Mouse (Mus musculus) lung, postnatal 14 days (tissue): ENCODE results near the gene Cfap221.

ENCODE experiments used
- DNase-seq: peaks from one replicate; pipeline ENCODE4 v3.0.0; 2021

The Cfap221 gene

GRCm38 (mm10) chr1:119996798-119997581 lies at the start of gene Cfap221:
Cfap221 (minus strand) TSS chr1:119997234.
- peak; percentile 63 for DNase-seq

GRCm38 (mm10) chr1:120044584-120044983 lies 47.5 kb upstream of the Cfap221 start:
- no peak for DNase-seq

GRCm38 (mm10) chr1:120042421-120042820 lies 45.4 kb upstream of the Cfap221 start:
- DNase-seq = no peak

DNA sequence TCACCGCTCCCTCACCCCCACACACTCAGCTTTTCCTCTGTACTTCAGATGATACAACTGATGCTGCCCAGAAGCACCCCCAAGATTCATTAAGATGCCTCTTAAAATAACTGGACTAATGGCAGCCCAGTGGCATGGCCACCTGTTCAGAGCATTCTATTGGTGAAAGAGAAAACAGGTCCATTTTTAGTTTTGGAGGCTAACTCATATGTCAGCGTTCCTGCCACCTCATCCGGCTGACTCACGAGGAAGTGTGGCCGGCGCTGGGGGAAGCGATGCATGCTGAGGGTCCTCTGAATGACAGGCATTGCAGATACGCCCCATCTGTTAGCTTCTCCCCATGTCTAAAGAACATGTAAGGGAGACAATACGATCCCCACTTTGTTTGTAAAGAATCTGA lies 41.6 kb upstream of the Cfap221 start:
- DNase-seq = no peak

- peak; percentile 27 for DNase-seq
Measured at GRCm38 (mm10) chr1:120037021-120037683, 40.1 kb upstream of the Cfap221 start.

- DNase-seq = no peak
Measured at GRCm38 (mm10) chr1:120035456-120036034, 38.5 kb upstream of the Cfap221 start.

DNA sequence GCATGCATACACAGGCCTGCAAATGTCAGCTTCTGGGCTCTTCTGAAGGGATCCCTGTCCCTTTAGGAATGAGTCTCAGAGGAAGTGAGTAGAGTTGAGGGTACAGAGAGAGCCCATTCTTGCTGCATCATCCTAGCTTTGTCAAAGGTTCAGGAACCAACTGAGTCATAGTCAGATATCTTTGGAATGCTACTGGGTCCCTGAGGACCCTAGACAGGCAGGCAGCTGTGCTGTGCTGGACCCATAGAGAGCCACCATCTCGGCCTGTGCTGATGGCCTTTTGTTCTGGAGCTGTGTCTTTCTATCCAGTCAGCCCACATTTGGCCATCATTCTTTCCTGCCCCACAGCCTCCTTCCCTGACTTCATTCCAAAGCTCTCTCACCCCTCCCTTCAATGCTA lies 37.8 kb upstream of the Cfap221 start:
- no peak for DNase-seq

- DNase-seq = no peak
Measured at GRCm38 (mm10) chr1:120033469-120033854, 36.4 kb upstream of the Cfap221 start.

DNA sequence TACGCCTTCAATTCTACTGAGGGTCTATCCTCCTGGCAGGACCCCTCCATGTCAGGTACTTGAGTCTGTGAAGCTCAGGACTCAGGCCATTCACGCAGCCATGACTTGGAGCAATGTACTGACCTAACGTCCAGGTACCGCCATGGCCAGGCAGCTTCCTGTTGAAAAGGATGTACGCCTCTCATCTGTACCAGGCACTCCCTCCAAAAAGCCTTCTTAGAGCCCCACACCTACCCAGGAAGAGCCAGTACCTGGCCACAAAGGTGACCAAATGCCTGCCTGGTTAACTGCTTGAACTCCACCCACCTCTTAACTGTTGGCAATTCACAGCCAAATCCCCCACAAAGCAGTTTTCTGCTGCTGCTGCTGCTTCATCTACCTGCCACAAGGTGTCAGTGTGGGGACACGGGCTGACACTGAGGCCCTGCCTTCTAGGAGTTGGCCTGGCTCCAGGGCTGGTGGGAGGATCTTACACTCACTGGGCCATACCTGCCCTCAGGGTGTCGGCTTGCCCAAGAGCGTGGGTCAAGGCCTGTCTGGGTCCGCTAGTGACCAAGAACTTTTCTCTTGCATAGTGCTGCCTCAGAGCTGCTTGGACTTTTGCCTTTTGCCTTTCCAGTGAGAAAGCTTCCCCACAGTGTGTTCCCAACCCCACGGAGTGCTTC lies 35.9 kb upstream of the Cfap221 start:
- peak; percentile 89 for DNase-seq

- no peak for DNase-seq
Measured at GRCm38 (mm10) chr1:120030474-120030873, 33.4 kb upstream of the Cfap221 start.

- peak; percentile 45 for DNase-seq
Measured at GRCm38 (mm10) chr1:120027693-120028092, 30.7 kb upstream of the Cfap221 start.

DNA sequence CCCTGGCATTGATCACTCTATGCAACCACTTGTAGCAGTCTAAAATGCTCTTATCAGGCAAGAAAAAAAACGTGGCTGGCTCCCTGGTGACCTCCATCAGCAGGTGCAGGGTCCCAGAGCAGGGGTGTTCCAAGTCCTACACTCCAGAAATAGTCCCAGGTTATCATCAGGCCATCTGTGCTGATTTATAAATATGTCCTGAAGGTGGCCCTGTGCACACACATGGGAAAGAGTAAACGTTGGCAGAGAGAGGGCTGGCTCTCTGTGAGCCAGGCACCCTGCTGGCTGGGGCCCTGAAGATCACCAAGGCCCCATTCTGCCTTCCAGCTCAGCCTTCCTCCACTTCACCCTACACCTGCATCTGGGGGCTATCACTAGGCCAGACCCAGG lies 28.0 kb upstream of the Cfap221 start:
- no peak for DNase-seq

DNA sequence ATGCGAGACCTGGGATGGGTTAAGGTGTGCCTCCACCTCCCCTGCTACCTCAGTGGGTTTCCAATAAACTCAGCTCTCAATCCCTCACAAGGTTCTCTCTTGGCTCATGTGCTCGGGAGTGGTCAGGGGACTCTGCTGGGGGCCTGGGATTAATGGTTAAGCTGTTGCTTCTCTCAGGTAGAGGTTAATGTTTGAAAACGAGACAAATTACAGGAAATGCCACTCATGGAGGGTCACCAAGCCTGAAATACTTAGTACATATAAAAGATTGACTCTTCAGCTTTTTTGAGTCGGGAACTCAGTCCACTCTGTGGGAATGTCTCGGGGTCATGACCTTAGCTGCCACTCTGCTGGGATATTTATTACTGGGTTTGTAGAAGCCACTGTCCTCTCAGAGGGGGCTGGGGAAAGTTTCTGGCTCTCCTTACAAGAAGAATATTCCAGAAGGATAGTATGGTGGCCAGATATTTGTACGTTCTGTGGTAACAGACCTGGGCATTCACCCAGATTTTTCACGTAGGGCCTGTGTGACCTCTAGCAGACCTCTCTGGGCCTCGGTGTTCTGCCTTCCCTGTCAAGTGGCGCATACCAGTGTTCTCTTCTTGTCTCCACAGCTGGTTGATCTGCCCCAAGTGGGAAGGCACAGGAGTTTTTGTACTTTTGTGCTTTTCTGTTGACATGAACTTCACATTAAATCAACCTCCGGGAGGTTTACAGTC lies 27.5 kb upstream of the Cfap221 start:
- DNase-seq = no peak

DNA sequence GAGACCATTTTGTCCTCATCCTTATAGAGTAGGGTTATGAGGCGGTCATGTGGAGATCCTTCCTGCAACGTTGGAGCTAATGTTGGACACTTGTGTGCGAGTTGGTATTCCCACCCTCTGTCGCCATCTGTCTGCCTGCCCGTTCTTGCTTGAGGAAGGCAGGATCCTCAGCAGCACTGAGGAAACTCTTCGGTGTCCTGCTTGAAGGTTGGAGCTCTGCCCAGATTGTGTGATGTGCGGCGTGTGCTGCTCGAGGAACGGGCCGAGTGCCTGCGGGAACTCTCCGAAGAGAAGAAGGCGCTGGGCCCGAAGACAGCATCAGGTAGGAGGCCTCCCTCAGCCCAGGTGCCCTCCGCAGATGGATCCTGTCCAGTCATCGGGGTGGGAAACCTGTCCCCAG lies 24.9 kb upstream of the Cfap221 start:
- no peak for DNase-seq

GRCm38 (mm10) chr1:120020322-120020897 lies 23.4 kb upstream of the Cfap221 start:
- DNase-seq = no peak

DNA sequence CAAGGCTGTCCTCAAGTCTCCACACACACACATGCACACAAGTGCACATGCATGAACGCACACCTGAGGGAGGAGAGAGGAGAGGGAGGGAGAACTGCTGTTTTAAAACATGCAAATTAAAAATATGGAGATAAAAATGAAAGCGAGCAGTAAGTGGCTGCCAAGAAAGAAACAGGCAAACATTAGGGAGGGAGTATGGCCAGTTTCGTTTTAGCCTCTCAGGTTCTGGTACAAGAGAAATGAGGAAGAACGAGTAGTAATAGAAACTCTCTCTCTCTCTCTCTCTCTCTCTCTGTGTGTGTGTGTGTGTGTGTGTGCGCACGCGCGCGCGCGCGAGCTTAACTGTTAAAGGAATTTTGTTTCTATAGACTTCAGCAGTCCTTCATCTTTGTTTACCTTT lies 22.4 kb upstream of the Cfap221 start:
- DNase-seq = no peak

- DNase-seq = no peak
Measured at GRCm38 (mm10) chr1:120018900-120019299, 21.9 kb upstream of the Cfap221 start.

DNA sequence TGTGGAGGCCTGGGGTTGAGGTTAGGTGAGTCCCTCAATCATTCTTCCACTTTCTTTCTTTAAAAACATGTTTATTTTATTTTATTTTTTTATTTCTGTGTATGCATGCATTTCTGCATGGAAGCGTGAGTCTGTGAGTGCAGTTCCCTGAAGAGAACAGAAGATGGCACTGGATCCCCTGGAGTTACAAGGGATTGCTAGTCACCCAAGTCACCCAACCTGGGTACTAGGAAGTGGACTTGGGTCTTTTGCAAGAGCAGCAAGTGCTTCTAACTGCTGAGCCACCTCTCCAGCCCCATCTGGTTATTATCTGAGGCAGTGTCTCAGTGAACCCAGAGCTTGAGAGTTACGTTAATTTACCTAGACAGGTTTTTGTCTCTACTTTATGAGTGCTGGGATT lies 19.2 kb upstream of the Cfap221 start:
- no peak for DNase-seq

- peak; percentile 81 for DNase-seq
Measured at GRCm38 (mm10) chr1:120013111-120013510, 16.1 kb upstream of the Cfap221 start.

- no peak for DNase-seq
Measured at GRCm38 (mm10) chr1:120012638-120013037, 15.6 kb upstream of the Cfap221 start.

- DNase-seq = no peak
Measured at GRCm38 (mm10) chr1:120007851-120008588, 11.0 kb upstream of the Cfap221 start.
